Mouse (Mus musculus) layer of hippocampus, postnatal 10 days (tissue): Measurements from ENCODE around the gene Pbx2. TPM values are rescaled to one million over a fixed set of nuclear protein-coding genes. Genes with fewer than 3 reads are reported as not detected.

Source experiments
- DNase-seq, 2 experiments: peaks; one replicate each; pipeline ENCODE4 v3.0.0; 2021; ENCODE audit warnings: low spot score in 2 of 2
- total RNA-seq, 2 experiments: library from RNA; stranded (reverse); gene quantifications; 2 replicates each; pipeline ENCODE4 v1.2.3; 2021

The Pbx2 gene
- total RNA-seq, 2 experiments from 2014 or later, result 36.0 to 40.1 TPM

DNA sequence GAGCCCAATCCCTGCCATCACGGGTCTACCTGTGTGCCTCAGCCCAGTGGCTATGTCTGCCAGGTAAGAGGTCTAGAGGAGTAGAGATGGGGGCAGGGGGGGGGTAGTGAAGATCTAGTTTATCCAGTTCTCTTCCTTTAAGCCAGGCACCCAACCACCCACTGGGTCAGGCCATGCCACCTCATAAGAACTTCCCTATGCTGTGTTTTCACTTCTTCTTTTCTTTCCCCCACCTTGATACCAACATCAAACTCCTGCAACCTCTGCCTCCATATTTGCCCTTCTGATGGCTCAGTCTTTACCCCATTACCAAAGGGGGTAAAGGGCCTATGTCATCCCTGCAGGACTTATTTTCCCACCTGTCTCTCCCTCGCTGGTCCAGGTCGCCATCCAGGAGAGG is 13.0 kb upstream of the Pbx2 start:
- no peak for DNase-seq

DNA sequence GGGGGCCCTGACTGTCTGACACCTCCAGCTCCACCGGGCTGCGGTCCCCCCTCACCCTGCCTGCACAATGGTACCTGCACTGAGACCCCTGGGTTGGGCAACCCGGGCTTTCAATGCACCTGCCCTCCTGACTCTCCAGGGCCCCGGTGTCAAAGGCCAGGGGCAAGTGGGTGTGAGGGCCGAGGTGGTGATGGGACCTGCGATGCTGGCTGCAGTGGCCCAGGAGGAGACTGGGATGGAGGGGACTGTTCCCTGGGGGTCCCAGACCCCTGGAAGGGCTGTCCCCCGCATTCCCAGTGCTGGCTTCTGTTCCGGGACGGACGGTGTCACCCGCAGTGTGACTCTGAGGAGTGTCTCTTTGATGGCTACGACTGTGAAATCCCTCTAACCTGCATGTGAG is 8.5 kb upstream of the Pbx2 start:
- no peak for DNase-seq

DNA sequence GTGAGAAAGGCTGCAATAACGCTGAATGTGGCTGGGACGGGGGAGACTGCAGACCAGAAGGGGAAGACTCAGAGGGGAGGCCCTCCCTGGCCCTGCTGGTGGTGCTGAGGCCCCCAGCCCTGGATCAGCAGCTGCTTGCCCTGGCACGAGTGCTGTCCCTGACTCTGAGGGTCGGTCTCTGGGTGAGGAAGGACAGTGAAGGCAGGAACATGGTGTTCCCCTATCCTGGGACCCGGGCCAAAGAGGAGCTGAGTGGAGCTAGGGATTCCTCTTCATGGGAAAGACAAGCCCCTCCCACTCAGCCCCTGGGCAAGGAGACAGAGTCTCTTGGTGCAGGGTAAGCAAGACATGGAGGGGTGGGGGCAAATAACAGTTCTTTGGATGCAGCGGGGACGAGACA is 7.7 kb upstream of the Pbx2 start:
- DNase-seq, result no peak

DNA sequence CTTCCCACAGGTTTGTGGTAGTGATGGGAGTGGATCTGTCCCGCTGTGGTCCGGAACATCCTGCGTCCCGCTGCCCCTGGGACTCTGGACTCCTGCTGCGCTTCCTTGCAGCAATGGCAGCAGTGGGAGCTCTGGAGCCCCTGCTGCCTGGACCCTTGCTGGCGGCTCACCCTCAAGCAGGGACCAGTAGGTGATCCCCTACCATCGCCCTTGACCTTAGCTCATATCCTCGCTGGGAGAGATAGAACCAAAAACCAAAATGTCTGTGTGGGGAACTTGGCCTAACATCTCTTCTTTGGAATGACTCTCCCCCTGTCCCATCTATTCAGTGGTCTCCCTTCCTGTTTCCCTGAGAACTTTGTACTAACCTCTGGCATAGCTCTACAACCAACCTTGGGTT is 7.2 kb upstream of the Pbx2 start:
- DNase-seq, result no peak

DNA sequence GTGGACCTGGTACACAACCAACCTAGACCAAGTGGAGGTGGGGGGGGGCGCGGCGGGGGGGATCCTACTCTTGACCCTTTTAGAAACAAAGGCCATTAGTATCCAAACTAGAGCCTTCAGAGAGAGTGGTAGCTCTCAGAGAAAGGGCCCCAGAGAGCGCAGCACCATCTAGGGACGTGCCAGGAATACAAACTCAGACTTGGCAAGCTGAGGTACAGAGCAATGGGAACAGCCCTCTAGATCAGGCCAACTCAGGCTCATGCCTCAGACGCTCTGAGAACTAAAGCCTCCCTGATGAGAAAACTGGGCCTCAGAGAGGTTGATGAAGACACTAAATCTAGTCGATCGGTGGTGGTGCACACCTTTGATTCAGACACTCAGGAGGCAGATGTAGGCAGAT is 5.9 kb upstream of the Pbx2 start:
- peak in 1 of 2 experiments; percentile 60 for DNase-seq

DNA sequence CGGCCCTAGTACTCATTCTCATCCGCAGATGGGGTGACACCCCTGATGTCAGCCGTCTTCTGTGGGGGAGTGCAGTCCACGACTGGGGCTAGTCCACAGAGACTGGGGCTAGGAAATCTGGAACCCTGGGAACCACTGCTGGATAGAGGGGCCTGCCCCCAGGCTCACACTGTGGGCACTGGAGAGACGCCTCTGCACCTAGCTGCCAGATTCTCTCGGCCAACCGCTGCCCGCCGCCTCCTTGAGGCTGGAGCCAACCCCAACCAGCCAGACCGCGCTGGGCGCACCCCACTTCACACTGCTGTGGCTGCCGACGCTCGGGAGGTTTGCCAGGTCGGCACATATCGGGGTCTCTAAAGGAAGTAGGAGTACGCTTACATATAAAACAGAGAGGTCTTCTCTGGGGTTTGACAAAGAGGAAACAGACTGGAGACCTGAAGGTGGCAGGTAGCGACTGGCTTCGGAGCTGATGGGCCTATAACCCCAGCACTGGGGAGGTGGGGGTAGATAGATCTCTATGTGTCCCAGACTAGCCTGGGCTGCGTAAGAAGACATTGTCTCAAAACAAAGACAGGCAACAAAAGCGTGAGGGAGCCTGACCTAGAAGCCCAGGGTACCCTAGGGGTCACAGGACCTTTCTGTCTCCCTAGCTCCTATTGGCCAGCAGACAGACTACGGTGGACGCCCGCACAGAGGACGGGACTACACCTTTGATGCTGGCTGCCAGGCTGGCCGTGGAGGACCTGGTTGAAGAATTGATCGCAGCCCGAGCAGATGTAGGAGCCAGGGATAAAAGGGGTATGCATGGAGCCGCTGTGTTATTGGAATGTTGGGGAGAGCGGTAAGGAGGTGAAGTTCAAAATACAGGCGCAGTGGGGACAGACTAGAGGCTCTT is 4.9 kb upstream of the Pbx2 start:
- DNase-seq, result peak in 1 of 2 experiments; percentile 56

DNA sequence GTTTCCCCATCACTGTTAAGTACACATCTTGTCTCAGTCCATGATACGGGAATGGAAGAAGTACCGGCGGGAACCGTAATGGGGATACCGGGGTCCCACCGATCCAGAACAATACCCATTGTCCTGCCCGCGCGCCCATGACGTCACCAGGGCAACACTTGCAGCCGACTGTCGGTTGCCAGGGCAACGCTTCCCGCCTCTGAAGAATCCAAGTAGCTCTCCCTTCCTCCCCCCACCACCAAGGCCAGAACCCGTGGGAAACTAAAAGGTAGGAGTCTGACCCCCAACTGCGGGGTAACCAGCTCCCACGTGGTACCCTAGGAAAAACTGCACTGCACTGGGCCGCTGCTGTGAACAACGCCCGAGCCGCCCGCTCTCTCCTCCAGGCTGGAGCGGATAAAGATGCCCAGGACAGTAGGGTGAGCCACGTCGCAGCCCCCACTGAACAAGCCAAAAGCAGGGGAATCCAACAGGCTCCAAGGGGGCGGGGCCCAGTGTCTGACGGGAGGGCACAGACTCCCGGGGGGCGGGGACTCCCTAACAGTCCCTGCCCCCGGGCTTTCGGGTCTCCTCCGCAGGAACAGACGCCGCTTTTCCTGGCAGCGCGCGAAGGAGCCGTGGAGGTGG is 4.2 kb upstream of the Pbx2 start:
- peak; percentile 91 to 95 for DNase-seq

DNA sequence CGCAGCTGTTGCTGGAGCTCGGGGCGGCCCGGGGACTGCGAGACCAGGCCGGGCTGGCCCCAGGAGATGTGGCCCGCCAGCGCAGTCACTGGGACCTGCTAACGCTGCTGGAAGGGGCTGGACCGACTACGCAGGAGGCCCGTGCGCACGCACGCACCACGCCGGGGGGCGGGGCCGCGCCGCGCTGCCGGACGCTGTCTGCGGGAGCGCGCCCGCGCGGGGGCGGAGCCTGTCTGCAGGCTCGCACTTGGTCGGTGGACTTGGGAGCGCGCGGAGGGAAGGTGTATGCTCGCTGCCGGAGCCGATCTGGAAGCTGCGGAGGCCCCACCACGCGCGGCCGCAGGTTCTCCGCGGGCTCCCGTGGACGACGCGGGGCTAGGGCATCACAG is 3.6 kb upstream of the Pbx2 start:
- DNase-seq, result peak; percentile 96 to 98

DNA sequence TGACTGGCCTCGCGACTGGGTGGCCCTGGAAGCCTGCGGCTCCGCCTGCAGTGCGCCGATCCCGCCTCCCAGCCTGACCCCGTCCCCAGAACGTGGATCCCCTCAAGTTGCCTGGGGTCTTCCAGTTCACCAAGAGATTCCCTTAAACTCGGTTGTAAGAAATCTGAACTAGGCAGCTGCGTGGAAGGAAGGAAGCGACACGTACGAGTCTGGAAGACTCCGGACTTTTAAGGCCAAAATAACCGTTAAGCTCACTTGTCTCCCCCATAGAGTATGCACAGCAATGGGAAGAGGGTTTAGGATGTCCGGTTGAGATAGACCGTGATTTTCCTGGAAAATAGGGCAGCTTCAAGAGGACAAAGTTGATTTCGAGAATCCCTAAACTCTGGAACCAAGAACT is 3.3 kb upstream of the Pbx2 start:
- no peak for DNase-seq

DNA sequence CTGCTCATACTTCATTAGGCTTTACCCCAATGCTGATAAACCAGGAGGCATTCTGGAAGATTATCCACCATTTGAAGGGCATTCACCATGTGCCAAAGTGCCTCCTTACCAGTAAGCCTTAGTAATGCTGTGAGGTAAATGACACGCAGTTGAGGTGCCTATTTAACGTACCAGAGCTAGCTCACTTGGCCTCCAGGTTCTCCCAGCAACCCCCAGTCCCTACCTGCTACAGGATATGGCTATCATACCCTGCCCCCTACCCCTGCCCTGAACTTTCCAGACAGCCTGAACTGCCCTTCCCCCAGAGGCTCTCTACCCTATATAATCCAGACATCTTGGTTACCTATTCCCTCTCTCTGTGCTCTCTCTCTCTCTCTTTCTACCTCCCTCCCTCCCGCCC is 2.3 kb upstream of the Pbx2 start:
- no peak for DNase-seq

DNA sequence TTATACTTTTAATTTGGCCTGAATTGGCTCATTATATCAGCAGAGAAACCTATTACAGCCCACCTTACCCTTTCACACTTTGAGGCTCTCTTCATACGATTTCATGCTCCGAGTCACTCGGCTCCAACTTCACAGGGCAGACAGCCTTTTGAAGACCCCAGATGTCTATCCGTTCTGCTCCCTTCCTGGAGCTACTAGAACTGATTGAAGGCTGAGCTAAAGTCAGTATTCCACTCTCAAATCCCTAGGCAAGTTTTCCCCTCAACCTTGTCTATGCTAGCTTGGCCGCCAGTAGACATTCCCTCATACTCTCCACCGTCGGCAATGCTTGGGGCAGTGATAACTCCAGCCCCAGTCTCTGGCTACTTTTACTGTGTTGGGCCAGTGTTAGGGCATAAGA is 1.9 kb upstream of the Pbx2 start:
- DNase-seq, result no peak

DNA sequence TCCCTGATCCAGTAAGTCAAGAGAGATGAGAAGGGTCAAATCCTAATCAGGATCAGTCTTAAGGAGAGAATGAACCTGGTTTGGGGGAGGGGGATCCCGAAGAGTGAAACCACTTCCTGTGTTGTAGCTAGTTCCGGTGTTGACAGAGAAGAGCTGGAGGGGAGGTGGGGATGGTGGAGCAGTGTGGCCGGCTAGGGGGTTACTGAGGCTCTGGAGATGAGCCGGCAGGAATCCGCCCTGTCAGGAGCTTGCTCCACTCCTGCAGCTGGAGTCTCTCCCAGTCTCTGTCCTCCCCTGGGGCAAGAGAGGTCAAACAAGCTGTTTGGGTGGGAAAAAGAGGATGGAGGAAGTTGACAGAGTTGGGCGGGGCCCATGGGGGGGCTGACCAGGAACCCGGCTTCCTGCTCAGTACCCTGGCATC is 1.4 kb upstream of the Pbx2 start, which contains the start of gene Gpsm3:
Gene Gpsm3 (plus strand): TSS at position 126 of the 421 bp plus-strand sequence.
- DNase-seq, result no peak

DNA sequence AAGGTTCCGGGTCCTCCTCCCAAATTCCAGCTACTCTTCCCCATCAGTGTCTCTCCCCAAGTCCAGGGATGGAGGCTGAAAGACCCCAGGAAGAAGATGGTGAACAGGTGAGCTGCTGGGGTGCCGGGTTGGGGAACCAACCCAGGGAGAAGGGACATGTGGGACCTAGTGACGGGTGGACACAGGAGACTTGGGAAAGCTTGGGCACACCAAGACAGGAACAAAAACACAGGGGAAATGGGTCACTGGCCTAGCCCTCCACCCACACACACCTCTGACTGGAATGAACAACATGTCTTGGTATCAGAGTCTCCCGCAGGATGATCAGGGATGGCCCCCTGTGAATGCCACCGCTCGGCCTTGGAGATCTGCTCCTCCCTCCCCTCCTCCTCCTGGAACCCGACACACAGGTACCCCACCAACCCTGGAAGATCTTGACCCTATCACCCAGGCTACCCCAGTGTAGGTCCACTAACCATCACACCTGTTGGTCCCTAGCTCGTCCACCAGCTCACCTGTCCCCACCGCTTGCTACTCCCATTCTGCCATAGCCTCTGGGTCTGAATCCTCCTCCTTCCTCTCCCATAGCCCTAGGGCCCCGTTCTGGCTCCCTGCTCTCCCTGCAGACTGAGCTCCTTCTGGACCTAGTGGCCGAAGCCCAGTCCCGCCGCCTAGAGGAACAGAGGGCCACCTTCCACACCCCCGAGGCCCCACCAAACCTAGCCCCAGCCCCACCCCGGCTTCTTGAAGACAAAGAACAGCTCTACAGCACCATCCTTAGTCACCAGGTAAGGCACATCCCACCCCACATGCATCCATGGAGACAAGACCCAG is 695 bp upstream of the Pbx2 start:
- no peak for DNase-seq

DNA sequence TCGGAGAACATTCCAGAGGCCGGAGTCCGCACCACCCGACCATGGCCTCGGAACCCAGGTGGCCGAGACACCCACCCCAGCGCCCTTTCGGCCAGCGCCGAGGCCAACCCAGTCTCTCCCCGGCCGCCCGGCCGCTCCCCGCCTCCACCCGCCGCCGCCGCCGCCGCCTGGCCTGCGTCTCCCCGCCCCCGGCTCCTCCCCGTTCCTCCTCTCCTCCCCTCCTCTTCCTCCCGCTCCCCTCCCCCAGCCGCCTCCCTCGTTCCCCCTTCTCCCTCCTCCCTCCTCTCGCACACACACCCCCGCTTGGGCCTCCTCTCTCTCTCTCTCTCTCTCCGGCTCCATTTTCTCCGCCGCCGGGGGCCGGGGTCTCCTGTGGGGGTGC is 919 bp downstream of the Pbx2 start:
- DNase-seq, result peak; percentile 83 to 90

DNA sequence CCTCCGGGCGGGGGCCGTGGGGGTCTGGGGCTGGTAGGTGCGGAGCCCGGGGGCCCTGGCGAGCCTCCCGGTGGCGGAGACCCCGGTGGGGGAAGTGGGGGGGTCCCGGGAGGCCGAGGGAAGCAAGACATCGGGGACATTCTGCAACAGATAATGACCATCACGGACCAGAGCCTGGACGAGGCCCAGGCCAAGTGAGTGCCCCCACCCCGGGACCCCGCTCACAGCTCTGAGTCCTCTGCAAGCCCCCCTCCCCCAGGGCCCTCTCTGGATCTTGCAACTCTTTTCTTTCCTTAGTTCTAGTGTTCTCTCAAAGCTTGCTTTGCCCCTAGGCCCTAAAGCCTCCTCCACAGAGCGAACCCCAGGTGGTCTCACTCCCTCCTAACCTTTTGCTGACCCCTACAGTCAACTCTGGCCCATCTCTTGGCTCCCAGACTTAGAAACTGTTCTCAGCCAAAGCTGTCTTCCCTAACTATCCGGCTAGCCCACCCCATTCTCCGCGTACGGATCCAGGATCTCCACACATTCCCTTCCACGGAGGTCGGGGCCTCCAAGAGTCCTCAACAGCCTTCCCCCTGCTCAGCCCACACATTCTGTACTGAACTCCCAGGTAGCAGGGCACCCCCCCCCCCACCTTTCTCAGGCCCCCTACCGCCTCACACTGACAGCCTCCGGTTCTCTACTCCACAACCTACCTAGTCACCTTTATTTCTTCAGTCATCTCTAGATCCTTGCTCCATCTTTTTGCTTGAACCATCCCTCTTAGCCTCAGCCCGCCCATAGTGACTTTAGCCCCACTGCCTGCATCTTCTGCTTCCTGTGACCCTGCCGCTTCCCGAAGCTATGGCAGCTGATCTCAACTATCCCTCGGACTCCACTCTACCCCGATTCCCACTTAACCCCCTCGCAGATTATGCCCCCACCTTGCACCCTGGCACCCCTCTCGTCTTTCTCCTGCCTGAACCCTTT is 1.8 kb downstream of the Pbx2 start:
- peak; percentile 49 to 50 for DNase-seq

DNA sequence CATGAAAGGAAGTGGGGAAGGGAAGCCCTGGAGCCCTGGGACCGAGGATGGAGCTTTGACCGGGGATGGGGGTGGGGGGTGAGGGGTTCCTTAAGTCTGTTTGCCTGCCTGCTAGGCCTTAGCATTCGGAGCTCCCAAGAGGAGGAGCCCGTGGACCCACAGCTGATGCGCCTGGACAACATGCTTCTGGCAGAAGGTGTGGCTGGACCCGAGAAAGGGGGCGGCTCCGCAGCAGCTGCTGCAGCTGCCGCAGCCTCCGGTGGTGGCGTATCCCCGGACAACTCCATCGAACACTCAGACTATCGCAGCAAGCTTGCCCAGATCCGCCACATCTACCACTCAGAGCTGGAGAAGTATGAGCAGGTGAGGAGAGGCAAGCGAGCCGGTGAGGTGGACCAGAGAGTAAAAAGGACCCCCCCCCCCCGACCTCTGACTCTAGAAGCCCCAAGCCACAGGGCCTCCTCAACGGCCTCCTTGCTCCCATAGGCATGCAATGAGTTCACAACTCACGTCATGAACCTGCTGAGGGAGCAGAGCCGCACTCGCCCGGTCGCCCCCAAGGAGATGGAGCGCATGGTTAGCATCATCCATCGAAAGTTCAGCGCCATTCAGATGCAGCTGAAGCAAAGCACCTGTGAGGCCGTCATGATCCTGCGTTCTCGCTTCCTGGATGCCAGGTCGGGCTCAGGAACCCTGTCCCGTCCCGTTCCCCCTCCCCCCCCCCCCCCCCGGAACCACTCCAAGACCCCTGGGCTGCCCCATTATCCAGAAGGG is 2.9 kb downstream of the Pbx2 start:
- no peak for DNase-seq

DNA sequence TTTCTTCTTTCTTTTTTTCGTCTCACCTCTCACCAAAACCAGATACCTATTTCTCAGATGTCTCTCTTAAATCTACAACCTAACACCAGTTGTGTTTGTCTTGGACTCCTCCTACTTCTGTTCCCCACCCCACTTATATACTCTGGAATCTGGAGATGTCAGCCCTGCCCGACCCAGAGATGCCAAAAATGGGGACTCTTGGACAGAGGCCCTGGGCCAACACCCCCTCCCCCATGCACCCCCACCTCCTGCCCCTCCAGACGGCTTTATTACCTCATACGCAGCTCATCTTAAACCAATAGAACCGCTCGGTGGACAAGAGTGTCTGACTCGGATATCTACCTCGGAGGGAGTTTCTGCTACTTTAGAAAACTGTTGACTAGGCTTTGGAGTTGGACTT is 5.0 kb downstream of the Pbx2 start:
- no peak for DNase-seq

DNA sequence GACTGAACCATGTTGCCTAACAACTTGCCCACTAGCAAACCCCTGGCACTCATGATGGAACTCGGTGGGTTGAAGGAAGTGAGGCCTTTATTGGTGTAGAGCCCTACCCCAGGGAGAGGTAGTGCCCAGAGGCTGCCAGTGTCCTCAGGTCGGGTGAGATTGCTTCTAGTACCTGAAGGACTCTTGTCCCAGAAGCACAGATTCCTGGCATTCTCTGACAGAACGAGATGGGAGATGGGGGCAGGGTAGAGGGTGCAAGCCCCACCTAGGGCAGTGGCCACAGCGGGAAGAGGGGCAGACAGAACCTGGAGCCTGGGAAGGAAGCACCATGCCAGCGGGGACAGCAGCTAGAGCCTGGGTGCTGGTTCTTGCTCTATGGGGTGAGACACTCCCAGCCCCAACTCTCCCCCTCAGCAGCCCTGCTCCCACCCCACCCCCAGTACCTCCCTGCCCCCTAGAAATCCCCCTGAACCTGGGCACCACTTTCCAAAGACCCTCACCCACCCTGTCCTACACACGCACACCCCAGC is 6.6 kb downstream of the Pbx2 start, which contains the start of gene Ager:
Gene Ager (plus strand): TSS at position 297 of the 530 bp plus-strand sequence.
- no peak for DNase-seq

DNA sequence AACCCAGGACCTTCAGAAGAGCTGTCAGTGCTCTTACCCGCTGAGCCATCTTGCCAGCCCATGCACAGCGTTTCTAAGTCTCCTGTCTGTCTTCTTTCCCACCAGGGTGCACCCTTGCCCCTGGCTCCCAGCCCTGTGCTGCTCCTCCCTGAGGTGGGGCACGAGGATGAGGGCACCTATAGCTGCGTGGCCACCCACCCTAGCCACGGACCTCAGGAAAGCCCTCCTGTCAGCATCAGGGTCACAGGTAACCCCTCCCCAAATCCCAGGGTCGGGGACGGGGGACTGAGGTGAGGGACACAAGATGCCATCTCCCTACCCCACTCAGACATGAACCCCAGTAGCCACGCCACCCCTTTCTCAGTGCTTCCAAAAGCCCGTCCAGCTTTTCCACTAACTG is 8.8 kb downstream of the Pbx2 start:
- no peak for DNase-seq

DNA sequence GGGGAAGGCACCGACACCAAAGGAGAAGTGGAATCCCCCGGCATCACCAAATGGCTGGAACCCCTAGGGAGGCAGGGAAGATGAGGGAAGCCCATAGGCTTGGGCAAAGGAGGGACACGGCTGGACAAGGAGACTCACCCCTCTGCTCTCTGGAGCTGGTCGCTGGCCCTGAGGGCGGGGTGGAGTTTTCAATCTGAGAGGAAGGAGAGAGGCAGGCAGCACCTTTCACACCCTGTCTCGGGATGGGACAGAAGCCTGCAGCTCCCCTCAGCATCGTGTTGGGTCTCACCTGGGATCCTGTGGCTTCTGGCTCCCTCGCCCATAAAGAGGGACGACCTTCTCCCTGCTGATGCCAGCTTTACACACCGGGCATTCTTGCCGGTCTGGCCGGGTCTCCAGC is 10.7 kb downstream of the Pbx2 start:
- DNase-seq, result no peak
